Mouse (Mus musculus) gastrocnemius, adult 8-10 months (tissue): ENCODE results near the gene Pole. TPM values are rescaled to one million over a fixed set of nuclear protein-coding genes. Genes with fewer than 3 reads are reported as not detected.

ENCODE experiments used
- DNase-seq, 2 experiments: peaks; one replicate each; pipeline ENCODE4 v3.0.0; 2022; ENCODE audit warnings: low spot score in 2 of 2
- total RNA-seq, 4 experiments: library from RNA; stranded (reverse); gene quantifications; 2 replicates each; pipeline ENCODE4 v1.2.4; 2022

Pole gene
- total RNA-seq = 1 to 10 TPM in 3 of 4 experiments, under 1 TPM in 1; 0.99 to 2.5 (median 1.5) TPM

DNA sequence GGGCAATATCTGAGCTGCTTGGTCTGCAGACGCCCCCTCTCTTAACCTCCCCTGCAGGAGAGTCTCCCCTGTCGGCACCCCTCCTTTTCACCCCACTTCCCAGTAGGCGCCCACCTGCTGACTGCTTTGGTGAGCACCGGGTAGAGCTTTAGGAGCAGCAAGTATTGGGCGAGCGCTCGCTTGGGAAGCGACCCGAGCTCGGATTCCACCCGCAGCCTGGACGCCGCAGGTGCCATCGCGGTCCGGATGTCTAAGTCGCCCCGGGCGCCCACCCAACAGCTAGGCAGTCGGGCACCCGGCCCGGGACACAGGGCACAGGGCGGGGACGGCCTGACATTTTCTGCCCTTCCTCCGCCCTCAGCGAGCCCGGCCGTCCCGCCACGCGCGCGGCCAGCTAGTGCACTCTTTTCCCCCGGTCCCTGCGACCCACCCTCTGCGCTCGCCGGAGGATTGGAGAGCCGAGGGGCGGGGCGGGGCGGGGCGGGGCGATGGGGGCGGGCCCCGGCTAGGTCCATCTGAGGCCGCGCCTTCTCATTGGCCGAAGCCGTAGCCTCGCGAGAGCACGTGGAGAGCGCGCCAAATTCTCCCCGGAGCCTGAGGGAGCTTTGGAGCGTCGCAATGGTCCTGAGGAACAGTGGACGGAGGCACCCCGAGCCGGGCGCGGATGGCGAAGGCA is at the start of gene Pole, which contains the start of gene Pxmp2:
Gene Pole, plus strand, starts transcription at position 537 of the 676 bp plus-strand sequence.
Gene Pxmp2, minus strand, starts transcription at position 417 of the 676 bp plus-strand sequence.
- peak; percentile 81 to 88 for DNase-seq

DNA sequence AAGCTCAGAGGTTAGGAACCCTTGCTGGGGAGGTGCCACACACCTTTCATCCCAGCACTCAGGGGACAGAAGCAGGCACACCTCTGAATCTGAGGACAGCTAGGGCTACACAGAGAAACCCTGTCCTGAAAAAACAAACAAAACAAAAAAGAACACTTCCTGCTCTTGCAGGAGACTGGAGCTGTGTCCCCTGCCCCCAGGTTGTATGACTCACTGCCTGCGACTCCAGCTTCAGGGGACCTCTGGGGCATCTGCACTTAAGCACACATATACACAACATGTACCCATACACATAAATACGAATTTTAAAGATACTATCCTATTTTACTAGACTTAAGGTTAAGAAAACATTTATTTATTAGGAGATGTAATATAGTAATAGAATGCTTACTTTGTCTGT is 42.0 kb upstream of the Pole start:
- no peak for DNase-seq

- no peak for DNase-seq
Observed at GRCm38 (mm10) chr5:110266941-110267340, 19.2 kb upstream of the Pole start.

GRCm38 (mm10) chr5:110269141-110270101 is 16.7 kb upstream of the Pole start, which contains the start of gene Pgam5:
TSS of gene Pgam5 (minus strand) at chr5:110269913.
- DNase-seq = peak; percentile 80 to 88

DNA sequence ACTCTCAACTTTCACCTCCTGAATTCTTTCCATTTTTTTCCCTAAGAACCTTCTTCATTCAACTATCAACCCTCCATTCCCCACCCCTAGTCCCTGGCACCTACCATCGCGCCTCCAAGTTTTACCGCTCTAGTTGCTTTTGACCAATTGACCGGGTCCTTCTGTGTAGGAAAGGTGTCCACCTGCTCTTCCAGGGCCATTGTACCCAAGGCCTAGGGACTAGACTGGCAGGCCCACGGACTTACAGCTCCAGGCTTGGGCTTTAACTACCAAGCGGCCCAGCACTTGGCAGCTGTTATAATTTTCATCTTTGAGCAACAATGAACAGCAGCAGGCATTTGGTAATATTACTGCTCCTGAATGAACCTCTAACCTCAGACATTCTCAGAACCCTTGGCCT is 15.9 kb upstream of the Pole start:
- no peak for DNase-seq

- no peak for DNase-seq
Observed at GRCm38 (mm10) chr5:110274147-110274546, 12.0 kb upstream of the Pole start.

GRCm38 (mm10) chr5:110274846-110275245 is 11.3 kb upstream of the Pole start:
- DNase-seq = no peak

DNA sequence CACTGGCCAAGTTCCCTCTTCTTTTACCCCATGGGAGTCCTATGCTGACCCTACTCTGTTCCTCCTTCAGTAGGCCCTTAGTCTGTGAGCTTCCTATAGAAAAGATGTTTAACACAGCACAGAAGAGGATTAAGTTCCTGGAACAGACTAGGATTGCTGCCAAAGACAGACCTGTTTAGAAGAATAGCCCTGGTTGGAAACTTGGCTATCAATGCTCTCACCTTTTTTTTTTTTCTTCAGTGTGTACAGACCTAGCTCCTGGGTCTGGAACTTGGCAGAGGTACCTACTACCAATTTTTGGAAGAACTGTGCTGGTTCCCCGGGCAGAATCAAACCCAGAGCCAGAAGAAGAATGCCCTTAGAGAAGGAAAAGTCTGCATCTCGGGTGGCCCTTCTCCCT is 9.7 kb upstream of the Pole start:
- DNase-seq = no peak

DNA sequence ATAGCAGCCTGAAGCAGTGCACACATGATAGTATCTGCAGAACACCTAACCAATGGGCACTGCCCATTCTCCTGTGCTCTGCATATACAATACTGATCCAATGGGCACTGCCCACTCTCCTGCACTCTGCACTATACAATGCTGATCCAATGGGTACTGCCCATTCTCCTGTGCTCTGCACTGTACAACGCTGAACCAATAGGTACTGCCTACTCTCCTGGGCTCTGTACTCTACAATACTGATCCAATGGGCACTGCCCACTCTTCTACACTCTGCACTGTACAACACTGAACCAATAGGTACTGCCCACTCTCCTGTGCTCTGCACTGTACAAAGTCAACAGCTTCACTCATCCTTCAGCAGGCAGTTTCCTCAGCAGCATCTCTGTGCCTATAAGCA is 9.2 kb upstream of the Pole start:
- DNase-seq = no peak

DNA sequence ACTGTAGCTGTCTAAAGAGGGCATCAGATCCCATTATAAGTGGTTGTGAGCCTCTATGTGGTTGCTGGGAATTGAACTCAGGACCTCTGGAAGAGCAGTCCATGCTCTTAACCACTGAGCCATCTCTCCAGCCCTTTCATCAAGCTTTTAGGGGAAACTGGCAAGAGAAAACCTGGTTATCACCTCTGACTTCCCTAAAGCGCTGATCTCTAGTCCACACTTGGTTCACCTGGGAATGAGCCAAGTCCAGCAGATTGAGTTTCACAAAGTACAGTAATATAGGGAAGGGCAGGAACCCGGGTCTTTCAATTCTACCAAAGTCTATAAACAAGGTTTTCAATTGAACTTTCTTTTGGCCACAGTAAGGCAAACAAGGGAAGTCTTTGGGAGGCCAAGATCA is 4.1 kb upstream of the Pole start:
- DNase-seq = no peak

DNA sequence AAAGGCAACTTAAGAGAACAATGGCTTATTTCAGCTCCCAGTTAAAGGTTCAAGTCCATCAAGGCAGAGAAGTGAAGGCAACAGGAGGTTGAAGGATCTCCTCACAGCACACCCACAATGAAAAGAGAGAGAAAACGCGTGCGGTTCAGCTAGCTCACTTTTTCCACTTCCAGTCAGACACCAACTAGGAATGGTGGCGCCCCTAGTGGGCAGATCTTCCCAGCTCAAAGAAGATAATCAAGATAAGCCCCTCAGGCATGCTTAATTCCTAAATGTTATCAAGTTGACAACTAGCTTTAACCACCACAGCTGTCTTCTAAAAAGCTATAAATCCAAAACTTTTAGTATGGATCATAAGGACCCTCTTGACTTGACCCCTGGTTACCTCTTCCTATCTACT is 1.6 kb upstream of the Pole start:
- DNase-seq = peak in 1 of 2 experiments; percentile 18

- no peak for DNase-seq
Observed at GRCm38 (mm10) chr5:110285156-110285555, 950 bp upstream of the Pole start.

DNA sequence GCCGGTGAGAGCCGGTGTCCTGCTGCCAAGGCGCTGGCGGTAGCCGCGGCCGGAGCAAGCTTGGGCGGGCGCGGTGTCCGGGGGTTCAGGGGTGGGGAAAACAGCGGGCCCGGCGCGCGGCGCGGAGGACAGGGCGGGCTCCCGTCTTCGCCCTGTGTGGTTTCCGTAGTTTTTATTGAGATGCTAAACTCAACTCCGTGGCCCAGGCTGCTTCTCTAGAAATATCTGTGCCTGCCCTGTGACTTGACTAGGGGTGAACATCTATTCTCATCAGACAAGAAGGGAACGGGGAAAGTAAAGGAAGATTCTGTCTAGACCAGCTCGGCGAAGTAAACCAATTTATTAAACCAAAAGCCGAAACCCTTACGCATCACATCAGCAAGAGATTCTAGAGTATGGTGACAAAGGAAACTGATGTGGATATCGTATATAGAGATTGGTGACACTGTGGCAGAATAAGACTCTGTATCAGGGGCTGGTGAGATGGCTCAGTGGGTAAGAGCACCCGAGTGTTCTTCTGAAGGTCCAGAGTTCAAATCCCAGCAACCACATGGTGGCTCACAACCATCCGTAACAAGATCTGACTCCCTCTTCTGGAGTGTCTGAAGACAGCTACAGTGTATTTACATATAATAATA is 459 bp downstream of the Pole start:
- no peak for DNase-seq

- no peak for DNase-seq
Observed at GRCm38 (mm10) chr5:110287084-110287475, 974 bp downstream of the Pole start.

GRCm38 (mm10) chr5:110291649-110292048 is 5.5 kb downstream of the Pole start:
- DNase-seq = no peak

DNA sequence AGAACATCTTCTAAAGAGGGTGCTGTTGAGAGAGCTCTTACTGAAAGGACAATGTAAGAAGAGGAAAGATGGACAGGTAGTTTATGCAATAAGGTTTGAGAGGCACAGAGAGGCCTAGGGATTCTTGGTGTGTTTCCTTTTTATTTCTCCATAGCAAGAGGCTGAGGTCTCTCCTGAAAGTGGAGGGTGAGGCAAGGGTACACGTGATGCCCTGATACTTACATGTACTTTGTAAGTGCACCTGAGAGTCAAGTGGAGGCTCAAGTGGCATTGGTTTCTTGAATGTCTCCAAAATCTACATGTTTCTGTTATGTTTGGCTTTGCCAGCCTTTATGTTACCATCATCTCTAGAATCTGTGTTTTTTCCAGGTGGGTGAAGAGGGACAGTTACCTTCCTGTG is 10.5 kb downstream of the Pole start:
- DNase-seq = no peak

GRCm38 (mm10) chr5:110300591-110300990 is 14.5 kb downstream of the Pole start:
- no peak for DNase-seq

GRCm38 (mm10) chr5:110308861-110309260 is 22.8 kb downstream of the Pole start:
- no peak for DNase-seq

DNA sequence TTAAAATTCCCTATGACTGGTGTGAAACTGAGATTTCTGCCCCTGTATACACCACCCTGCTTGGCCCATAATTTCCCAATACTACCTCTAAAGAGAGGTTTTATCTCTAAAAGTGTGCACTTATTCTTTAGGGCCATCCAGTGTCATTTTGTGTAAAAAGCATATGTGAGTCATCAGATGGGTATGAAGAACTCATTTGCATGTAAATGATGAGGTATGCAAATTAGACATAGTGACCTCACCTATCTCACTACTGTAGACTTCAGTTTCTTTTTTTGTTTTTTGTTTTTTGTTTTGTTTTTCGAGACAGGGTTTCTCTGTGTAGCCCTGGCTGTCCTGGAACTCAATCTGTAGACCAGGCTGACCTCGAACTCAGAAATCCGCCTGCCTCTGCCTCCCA is 27.0 kb downstream of the Pole start:
- DNase-seq = no peak

DNA sequence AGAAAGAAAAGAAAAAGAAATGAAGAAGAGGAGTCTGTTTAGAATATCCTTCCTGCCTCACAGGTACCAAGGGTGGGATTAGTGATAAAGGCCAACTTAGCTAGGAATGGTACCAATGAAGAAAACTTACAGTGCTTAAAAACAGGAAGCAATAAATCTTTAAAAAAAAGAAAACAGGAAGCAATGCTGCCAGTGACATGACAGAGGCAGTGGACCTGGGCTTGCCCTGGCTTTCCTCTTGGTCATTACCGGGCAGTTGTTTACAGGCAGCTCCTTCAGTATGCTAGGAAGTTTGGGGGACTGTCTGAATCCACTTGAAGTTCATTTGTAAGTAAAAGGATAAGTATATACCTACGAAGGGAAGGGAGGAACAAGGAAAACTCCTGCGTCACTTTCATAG is 44.4 kb downstream of the Pole start:
- no peak for DNase-seq

GRCm38 (mm10) chr5:110338792-110339191 is 52.7 kb downstream of the Pole start:
- no peak for DNase-seq
